Mouse (Mus musculus): ENCODE results near the gene Zfp697.

The Zfp697 gene

GRCm38 (mm10) chr3:98366823-98367222, 15.4 kb upstream of the Zfp697 start:
- in situ Hi-C loops (cut with MboI, MseI): loop anchor here in 1 of 2 experiments (25.0 kb wide), 2 partner anchors 195 to 1520 kb away; partner anchors contain the start of gene Spag17

- in situ Hi-C loops (cut with MboI, MseI): loop anchor here in 1 of 2 experiments (25.0 kb wide), 2 partner anchors 194 to 1519 kb away; partner anchors contain the start of gene Spag17
These were observed 14.0 kb upstream of the Zfp697 start for GRCm38 (mm10) chr3:98368283-98368682.

GRCm38 (mm10) chr3:98368776-98369175, 13.5 kb upstream of the Zfp697 start:
- in situ Hi-C loops (cut with MboI, MseI): loop anchor here in 1 of 2 experiments (25.0 kb wide), 2 partner anchors 194 to 1519 kb away; partner anchors contain the start of gene Spag17

- in situ Hi-C loops (cut with MboI, MseI): loop anchor here in 1 of 2 experiments (10.0 to 25.0 kb wide), 3 partner anchors 188 to 1513 kb away; partner anchors contain the start of gene Spag17
These were observed 8.1 kb upstream of the Zfp697 start for GRCm38 (mm10) chr3:98374062-98374719.

- in situ Hi-C loops (cut with MboI, MseI): loop anchor here in 1 of 2 experiments (10.0 to 25.0 kb wide), 3 partner anchors 187 to 1512 kb away; partner anchors contain the start of gene Spag17
These were observed 7.3 kb upstream of the Zfp697 start for GRCm38 (mm10) chr3:98374980-98375379.

GRCm38 (mm10) chr3:98378267-98378666, 4.0 kb upstream of the Zfp697 start:
- in situ Hi-C loops (cut with MboI, MseI): loop anchor here in 1 of 2 experiments (10.0 kb wide), 1 partner anchor 597 kb away; no protein-coding TSS in a partner anchor

GRCm38 (mm10) chr3:98379236-98379635, 3.0 kb upstream of the Zfp697 start:
- in situ Hi-C loops (cut with MboI, MseI): loop anchor here in 1 of 2 experiments (10.0 kb wide), 1 partner anchor 596 kb away; no protein-coding TSS in a partner anchor

- in situ Hi-C loops (cut with MboI, MseI): no loop called here
These were observed 500 bp upstream of the Zfp697 start for GRCm38 (mm10) chr3:98381677-98382245.

GRCm38 (mm10) chr3:98383024-98383790, 946 bp downstream of the Zfp697 start:
- in situ Hi-C loops (cut with MboI, MseI): no loop called here

- in situ Hi-C loops (cut with MboI, MseI): no loop called here
These were observed 4.8 kb downstream of the Zfp697 start for GRCm38 (mm10) chr3:98387086-98387485.

- in situ Hi-C loops (cut with MboI, MseI): no loop called here
These were observed 5.5 kb downstream of the Zfp697 start for GRCm38 (mm10) chr3:98387756-98388155.

GRCm38 (mm10) chr3:98389305-98389704, 7.0 kb downstream of the Zfp697 start:
- in situ Hi-C loops (cut with MboI, MseI): no loop called here

GRCm38 (mm10) chr3:98404268-98404895, 22.1 kb downstream of the Zfp697 start:
- in situ Hi-C loops (cut with MboI, MseI): loop anchor here (10.0 to 25.0 kb wide), 2 partner anchors 1442 to 1460 kb away; no protein-coding TSS in a partner anchor

- in situ Hi-C loops (cut with MboI, MseI): loop anchor here (10.0 to 25.0 kb wide), 2 partner anchors 1444 to 1461 kb away; no protein-coding TSS in a partner anchor
These were observed 23.6 kb downstream of the Zfp697 start for GRCm38 (mm10) chr3:98405877-98406276.

- in situ Hi-C loops (cut with MboI, MseI): loop anchor here (10.0 to 25.0 kb wide), 2 partner anchors 1444 to 1462 kb away; no protein-coding TSS in a partner anchor
These were observed 24.4 kb downstream of the Zfp697 start for GRCm38 (mm10) chr3:98406569-98407144.

GRCm38 (mm10) chr3:98407261-98407780, 25.1 kb downstream of the Zfp697 start:
- in situ Hi-C loops (cut with MboI, MseI): loop anchor here (10.0 to 25.0 kb wide), 2 partner anchors 1445 to 1463 kb away; no protein-coding TSS in a partner anchor

GRCm38 (mm10) chr3:98410619-98411580, 28.6 kb downstream of the Zfp697 start:
- in situ Hi-C loops (cut with MboI, MseI): loop anchor here (5.0 to 25.0 kb wide), 2 partner anchors 1334 to 1449 kb away; no protein-coding TSS in a partner anchor

- in situ Hi-C loops (cut with MboI, MseI): loop anchor here (5.0 to 25.0 kb wide), 2 partner anchors 1336 to 1451 kb away; no protein-coding TSS in a partner anchor
These were observed 31.5 kb downstream of the Zfp697 start for GRCm38 (mm10) chr3:98413733-98414132.

GRCm38 (mm10) chr3:98414296-98414695, 32.0 kb downstream of the Zfp697 start:
- in situ Hi-C loops (cut with MboI, MseI): loop anchor here (5.0 to 25.0 kb wide), 2 partner anchors 1337 to 1452 kb away; no protein-coding TSS in a partner anchor
